Mouse (Mus musculus) CD4-positive helper T cell, adult 2 months (primary cell): ENCODE results near the gene Trim41.
"Not testable (repeated sequence)": the region's sequence is repeated elsewhere in the genome, so short reads cannot be mapped to it uniquely, and the experiment has no call there.

Source experiments
- DNase-seq: peaks from one replicate; pipeline ENCODE4 v3.0.0-alpha.2; 2012; ENCODE audit warnings: low read depth, missing footprints, low spot score

Gene Trim41

GRCm38 (mm10) chr11:48816800-48817665 is at the start of gene Trim41:
Gene Trim41 (minus strand): TSS chr11:48817353.
- DNase-seq: peak; percentile 99

- no peak for DNase-seq
Observed at GRCm38 (mm10) chr11:48866481-48866880, 49.3 kb upstream of the Trim41 start.

- DNase-seq: no peak
Observed at GRCm38 (mm10) chr11:48863808-48864207, 46.7 kb upstream of the Trim41 start.

GRCm38 (mm10) chr11:48862784-48863319 is 45.7 kb upstream of the Trim41 start:
- no peak for DNase-seq

- DNase-seq: peak; percentile 81
Observed at GRCm38 (mm10) chr11:48859014-48859413, 41.9 kb upstream of the Trim41 start.

- peak; percentile 87 for DNase-seq
Observed at GRCm38 (mm10) chr11:48853474-48854180, 36.5 kb upstream of the Trim41 start.

- no peak for DNase-seq
Observed at GRCm38 (mm10) chr11:48852624-48853473, 35.7 kb upstream of the Trim41 start.

GRCm38 (mm10) chr11:48852190-48852589 is 35.0 kb upstream of the Trim41 start:
- no peak for DNase-seq

- no peak for DNase-seq
Observed at GRCm38 (mm10) chr11:48851270-48851995, 34.3 kb upstream of the Trim41 start.

GRCm38 (mm10) chr11:48850240-48850639 is 33.1 kb upstream of the Trim41 start:
- no peak for DNase-seq

- no peak for DNase-seq
Observed at GRCm38 (mm10) chr11:48846881-48847280, 29.7 kb upstream of the Trim41 start.

GRCm38 (mm10) chr11:48846362-48846761 is 29.2 kb upstream of the Trim41 start:
- not testable (repeated sequence) for DNase-seq

- no peak for DNase-seq
Observed at GRCm38 (mm10) chr11:48845244-48845815, 28.2 kb upstream of the Trim41 start.

- no peak for DNase-seq
Observed at GRCm38 (mm10) chr11:48844309-48844708, 27.2 kb upstream of the Trim41 start.

GRCm38 (mm10) chr11:48843202-48843601 is 26.0 kb upstream of the Trim41 start:
- DNase-seq: no peak

GRCm38 (mm10) chr11:48842378-48842792 is 25.2 kb upstream of the Trim41 start:
- DNase-seq: no peak

- DNase-seq: no peak
Observed at GRCm38 (mm10) chr11:48841213-48841612, 24.1 kb upstream of the Trim41 start.

GRCm38 (mm10) chr11:48840805-48841204 is 23.7 kb upstream of the Trim41 start:
- DNase-seq: no peak

GRCm38 (mm10) chr11:48838879-48839680 is 21.9 kb upstream of the Trim41 start:
- DNase-seq: no peak
